Mouse (Mus musculus) fat pad, adult 2 months (tissue): Measurements from ENCODE around the gene Unc50.

Experiments
- DNase-seq: peaks from one replicate; pipeline ENCODE4 v3.0.0-alpha.2; 2011; ENCODE audit warnings: low read depth, low spot score; ENCODE audit errors: extremely low read depth

Unc50 gene

GRCm38 (mm10) chr1:37429366-37430296, at the start of gene Unc50, which contains the start of gene Coa5:
TSS of gene Unc50 (plus strand) at chr1:37430139.
TSS of gene Coa5 (minus strand) at chr1:37430103.
- peak; percentile 47 for DNase-seq

GRCm38 (mm10) chr1:37380913-37381312, 49.0 kb upstream of the Unc50 start:
- no peak for DNase-seq

- DNase-seq: no peak
Observed at GRCm38 (mm10) chr1:37384304-37384703, 45.6 kb upstream of the Unc50 start.

- DNase-seq: no peak
Observed at GRCm38 (mm10) chr1:37386448-37386971, 43.4 kb upstream of the Unc50 start.

- DNase-seq: no peak
Observed at GRCm38 (mm10) chr1:37393174-37393573, 36.8 kb upstream of the Unc50 start.

- DNase-seq: no peak
Observed at GRCm38 (mm10) chr1:37396481-37396880, 33.5 kb upstream of the Unc50 start.

- DNase-seq: no peak
Observed at GRCm38 (mm10) chr1:37398961-37399360, 31.0 kb upstream of the Unc50 start.

GRCm38 (mm10) chr1:37399734-37400133, 30.2 kb upstream of the Unc50 start:
- DNase-seq: no peak

- no peak for DNase-seq
Observed at GRCm38 (mm10) chr1:37401687-37402086, 28.3 kb upstream of the Unc50 start.

GRCm38 (mm10) chr1:37405137-37405536, 24.8 kb upstream of the Unc50 start:
- no peak for DNase-seq

- DNase-seq: no peak
Observed at GRCm38 (mm10) chr1:37407228-37407627, 22.7 kb upstream of the Unc50 start.

- DNase-seq: no peak
Observed at GRCm38 (mm10) chr1:37408059-37408458, 21.9 kb upstream of the Unc50 start.

GRCm38 (mm10) chr1:37408678-37409077, 21.3 kb upstream of the Unc50 start:
- no peak for DNase-seq

GRCm38 (mm10) chr1:37409647-37410046, 20.3 kb upstream of the Unc50 start:
- DNase-seq: no peak

- DNase-seq: no peak
Observed at GRCm38 (mm10) chr1:37415394-37415793, 14.5 kb upstream of the Unc50 start.

- no peak for DNase-seq
Observed at GRCm38 (mm10) chr1:37419420-37419819, 10.5 kb upstream of the Unc50 start.

- no peak for DNase-seq
Observed at GRCm38 (mm10) chr1:37427144-37427875, 2.6 kb upstream of the Unc50 start.

- no peak for DNase-seq
Observed at GRCm38 (mm10) chr1:37428911-37429310, 1.0 kb upstream of the Unc50 start.

- DNase-seq: no peak
Observed at GRCm38 (mm10) chr1:37430297-37430840, 430 bp downstream of the Unc50 start.

- no peak for DNase-seq
Observed at GRCm38 (mm10) chr1:37436419-37436818, 6.5 kb downstream of the Unc50 start.
